18 mouse cellular contexts compared by ENCODE assay signal in genomic region chr17:55964496-55964895, GRCm38 (mm10). TPM values are rescaled to one million over a fixed set of nuclear protein-coding genes. Genes with fewer than 3 reads are reported as not detected.
"Had no signal": no experiment of that assay in that cellular context is flagged by ENCODE, and none has a peak within 500 bp of the region (broad histone marks: within the 10 kb centered on the region; RNA-seq: fewer than 3 reads in every experiment).

No protein-coding gene starts in this region.

- H3K9ac ChIP-seq: lung, embryonic 14.5 days; midbrain, embryonic 12.5 days; neural tube, embryonic 13.5 days; neural tube, embryonic 15.5 days had no signal

- H3K27me3 ChIP-seq: midbrain, embryonic 12.5 days; neural tube, embryonic 13.5 days; neural tube, embryonic 15.5 days had no signal

- H3K4me2 ChIP-seq: lung, embryonic 14.5 days; midbrain, embryonic 12.5 days; neural tube, embryonic 13.5 days; neural tube, embryonic 15.5 days had no signal

- H3K4me3 ChIP-seq: midbrain, embryonic 10.5 days; midbrain, embryonic 12.5 days; myocyte; neural tube, embryonic 13.5 days; neural tube, embryonic 15.5 days had no signal

- ATAC-seq: midbrain, embryonic 16.5 days had no signal

- DNase-seq: lung, adult 18-20 months; lung, embryonic 14.5 days; lung, postnatal 10 days; midbrain, embryonic 14.5 days; retina, postnatal 1 day; right cerebral cortex, adult 18-20 months; right cerebral cortex, postnatal 25 days; right cerebral cortex, postnatal 4 days; spleen, adult 18-20 months; thymus, adult 18-20 months; thymus, postnatal 14 days; thymus, postnatal 36 days had no signal

- H3K27ac ChIP-seq: midbrain, embryonic 10.5 days; midbrain, embryonic 12.5 days; neural tube, embryonic 13.5 days; neural tube, embryonic 15.5 days had no signal

- H3K9me3 ChIP-seq: midbrain, embryonic 10.5 days; midbrain, embryonic 12.5 days; neural tube, embryonic 13.5 days; neural tube, embryonic 15.5 days had no signal

RNA-seq across cellular contexts. Expression of gene Ebi3, which starts 12.1 kb away (rescaled TPM):
- polyA plus RNA-seq: myocyte had no signal
